Mouse (Mus musculus) macrophage (primary cell): ENCODE data around the gene Tbc1d2b. TPM values are rescaled to one million over a fixed set of nuclear protein-coding genes. Genes with fewer than 3 reads are reported as not detected.

ENCODE experiments used
- H3K27ac ChIP-seq: fragments of 350-480 bp; formaldehyde crosslinking; 2 replicates; pipeline ENCODE4 v1.9.0; 2021
- H3K36me3 ChIP-seq: fragments of 350-480 bp; formaldehyde crosslinking; 2 replicates; pipeline ENCODE4 v1.9.0; 2021; ENCODE audit errors: inconsistent target
- H3K4me3 ChIP-seq: fragments of 350-480 bp; formaldehyde crosslinking; 2 replicates; pipeline ENCODE4 v1.9.0; 2021; ENCODE audit errors: inconsistent target
- H3K79me2 ChIP-seq: fragments of 350-480 bp; formaldehyde crosslinking; 2 replicates; pipeline ENCODE4 v1.9.0; 2021; ENCODE audit errors: inconsistent target
- WGBS: methylation state at CpG from one replicate; pipeline ENCODE4 v1.1.7; 2026; ENCODE audit warnings: inconsistent platforms; ENCODE audit not compliant: missing documents; 5-methylcytosine and 5-hydroxymethylcytosine counted together
- polyA plus RNA-seq: library from polyadenylated mRNA; stranded (reverse); fragments of 250-400 nt; gene quantifications from 3 replicates; pipeline ENCODE4 v1.2.4, GENCODE M21; 2018; ENCODE audit warnings: inconsistent platforms
- total RNA-seq, 78 experiments: library from RNA; depleted of rRNA; stranded (reverse); fragments of 250-400 nt; gene quantifications; 1 replicate in 9 of 78; 2 replicates in 24 of 78; 3 replicates in 43 of 78; 4 replicates in 2 of 78; pipeline ENCODE4 v1.2.4; 2018; ENCODE audit warnings: inconsistent platforms in 56 of 78

Gene Tbc1d2b
- total RNA-seq (2018; cell fraction: chromatin; rRNA removed): 100 to 1,000 TPM; 104 to 459 (median 241) TPM
- total RNA-seq (2018; cell fraction: cytosol; rRNA removed): 100 to 1,000 TPM in 2 of 26 experiments, 10 to 100 TPM in 24; 58.3 to 112 (median 76.4) TPM
- total RNA-seq (2018; cell fraction: nucleus; rRNA removed): 100 to 1,000 TPM; 110 to 294 (median 189) TPM
- polyA plus RNA-seq: 31.2 to 52.4 TPM (median 52.4 TPM) in 3 replicates

DNA sequence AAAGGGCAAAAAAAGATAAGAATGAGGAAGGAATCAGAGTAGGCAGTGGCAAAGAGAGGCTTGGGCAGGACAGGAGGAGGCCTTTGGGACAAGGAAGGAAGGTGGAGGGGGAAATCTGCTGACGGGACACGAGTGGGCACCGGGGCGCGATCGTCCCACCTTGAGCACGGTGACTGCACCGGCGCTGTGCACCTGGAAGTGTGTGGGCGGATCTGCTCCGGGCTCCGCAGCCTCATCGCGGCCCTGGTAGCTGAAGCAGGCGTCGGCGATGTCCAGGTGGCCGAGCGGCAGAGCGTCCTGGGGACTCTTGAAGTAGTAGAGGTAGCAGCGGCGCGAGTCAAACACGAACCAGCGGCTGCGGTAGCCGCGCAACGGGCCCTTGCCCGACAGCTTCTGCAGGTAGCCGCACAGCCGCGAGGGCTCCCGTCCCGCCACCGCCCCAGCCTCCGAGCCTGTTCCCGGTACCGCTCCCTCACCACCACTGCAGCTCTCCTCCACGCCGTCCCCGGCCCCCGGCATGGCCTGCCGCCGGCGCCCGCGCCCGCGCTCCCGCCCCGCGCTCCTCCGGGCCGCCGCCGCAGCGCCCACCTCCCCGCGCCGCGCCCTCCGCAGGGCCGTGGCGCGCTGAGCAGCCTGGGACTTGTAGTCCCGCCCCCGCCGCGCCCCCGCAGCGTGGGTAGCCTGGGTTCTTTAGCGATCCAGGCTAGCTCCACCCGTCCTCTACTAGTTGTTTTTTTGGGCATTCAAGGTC, at the start of gene Tbc1d2b:
Gene Tbc1d2b, minus strand, starts transcription at position 612 of the 751 bp plus-strand sequence.
- peaks cover 50% of the 10 kb centered on the region for H3K79me2 ChIP-seq
- H3K36me3 ChIP-seq: 0 out of 2 replicates have a peak, but pooled peaks cover 5% of the 10 kb centered on the region
- under 1% methylated on average over 74 of the region's 74 CpGs for WGBS
- peak within 1 kb of the TSS; percentile 72 for H3K4me3 ChIP-seq
- H3K27ac ChIP-seq: peak within 1 kb of the TSS; percentile 84

DNA sequence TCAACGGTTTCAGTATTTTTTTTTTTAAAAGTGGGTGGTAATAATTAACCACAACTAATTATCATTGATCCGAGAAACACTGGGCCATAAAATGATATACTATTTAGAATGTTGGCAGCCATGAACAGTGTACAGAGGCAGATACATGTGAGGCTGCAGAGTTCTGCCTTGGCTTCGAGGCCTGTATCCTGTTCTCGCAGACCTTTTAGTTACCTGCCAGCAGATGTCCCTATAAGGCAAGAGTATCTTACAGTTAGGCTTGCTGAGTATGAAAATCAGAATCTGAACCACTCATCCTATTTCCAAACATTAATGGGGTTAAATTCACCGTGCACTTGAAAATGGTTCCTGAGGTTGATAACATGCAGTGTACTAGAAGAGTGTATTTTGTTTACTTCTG, 45.7 kb upstream of the Tbc1d2b start:
- Histone ChIP-seq H3K27ac (no peak overlapping the region), H3K79me2 (no peaks in the 10 kb centered on the region), H3K4me3 (no peak overlapping the region), H3K36me3 (no peaks in the 10 kb centered on the region)
- 84% methylated on average over 5 of the region's 5 CpGs for WGBS

DNA sequence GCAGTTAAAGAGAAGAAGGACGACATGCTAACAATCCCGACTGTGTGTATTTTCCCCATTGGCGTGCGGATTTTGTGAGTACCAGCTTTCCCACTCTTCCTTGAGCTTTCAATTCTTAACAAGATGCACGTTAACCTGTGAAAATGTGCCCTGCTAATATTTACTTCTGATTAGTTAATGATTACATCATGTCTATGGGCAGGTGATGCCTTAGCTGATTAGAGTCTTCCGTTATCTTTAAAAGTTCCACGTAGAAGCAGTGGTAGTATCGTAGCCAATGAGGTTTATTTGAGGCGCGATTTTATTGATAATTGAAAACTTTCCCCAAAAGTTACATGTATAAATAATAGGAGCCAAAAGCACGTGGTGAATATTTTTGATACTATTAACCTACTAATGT, 45.1 kb upstream of the Tbc1d2b start:
- no peaks in the 10 kb centered on the region for H3K36me3 ChIP-seq

GRCm38 (mm10) chr9:90304254-90304653, 33.6 kb upstream of the Tbc1d2b start:
- WGBS: 100% methylated on average over 1 of the region's 2 CpGs
- H3K4me3 ChIP-seq: no peak overlapping the region
- H3K36me3 ChIP-seq: no peaks in the 10 kb centered on the region
- no peak overlapping the region for H3K27ac ChIP-seq
- H3K79me2 ChIP-seq: no peaks in the 10 kb centered on the region

More for the DNA sequence above, 45.1 kb upstream of the Tbc1d2b start:
- WGBS: 94% methylated on average over 11 of the region's 11 CpGs
- Histone ChIP-seq H3K79me2 (no peaks in the 10 kb centered on the region), H3K27ac (no peak overlapping the region), H3K4me3 (no peak overlapping the region)

DNA sequence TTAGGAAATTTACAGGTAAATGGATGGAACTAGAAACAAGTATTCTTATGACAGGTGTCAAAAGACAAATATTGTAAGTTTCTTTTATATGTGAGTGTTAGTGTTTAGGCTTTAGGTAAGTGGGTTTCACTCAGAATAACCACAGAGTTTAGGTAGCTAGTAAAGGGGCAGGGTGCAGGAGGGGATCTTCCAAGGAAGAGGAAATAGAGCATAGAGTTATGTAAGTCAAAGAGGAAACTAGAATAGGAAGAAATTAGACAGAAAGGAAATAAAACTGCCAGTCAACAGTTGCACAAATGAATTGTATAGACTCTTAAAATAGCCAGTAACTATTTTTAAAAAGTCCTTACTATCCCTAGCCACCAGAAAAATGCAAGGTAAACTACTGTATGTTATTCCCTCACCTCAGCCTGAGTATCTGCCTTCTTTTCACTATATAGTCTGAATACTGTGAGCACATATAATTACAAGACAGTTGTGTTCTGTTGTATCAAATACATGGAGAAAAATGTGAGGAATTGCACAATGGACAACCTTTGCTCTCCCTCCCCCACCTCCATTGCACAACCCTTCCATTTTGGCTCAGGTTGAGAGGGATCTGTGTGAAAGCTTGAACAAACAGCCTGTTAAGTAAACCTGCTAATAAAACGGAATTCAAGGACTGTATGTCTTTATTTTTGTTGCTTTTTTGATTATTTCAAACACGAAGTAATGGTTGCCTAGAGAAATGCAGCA, 32.7 kb upstream of the Tbc1d2b start:
- Histone ChIP-seq H3K36me3 (no peaks in the 10 kb centered on the region), H3K4me3 (no peak overlapping the region), H3K27ac (no peak overlapping the region), H3K79me2 (no peaks in the 10 kb centered on the region)
- WGBS: 56% methylated on average over 2 of the region's 2 CpGs

GRCm38 (mm10) chr9:90302670-90303069, 32.1 kb upstream of the Tbc1d2b start:
- H3K27ac ChIP-seq: no peak overlapping the region
- H3K79me2 ChIP-seq: no peaks in the 10 kb centered on the region
- H3K36me3 ChIP-seq: no peaks in the 10 kb centered on the region
- WGBS: 91% methylated on average over 4 of the region's 4 CpGs
- H3K4me3 ChIP-seq: no peak overlapping the region

DNA sequence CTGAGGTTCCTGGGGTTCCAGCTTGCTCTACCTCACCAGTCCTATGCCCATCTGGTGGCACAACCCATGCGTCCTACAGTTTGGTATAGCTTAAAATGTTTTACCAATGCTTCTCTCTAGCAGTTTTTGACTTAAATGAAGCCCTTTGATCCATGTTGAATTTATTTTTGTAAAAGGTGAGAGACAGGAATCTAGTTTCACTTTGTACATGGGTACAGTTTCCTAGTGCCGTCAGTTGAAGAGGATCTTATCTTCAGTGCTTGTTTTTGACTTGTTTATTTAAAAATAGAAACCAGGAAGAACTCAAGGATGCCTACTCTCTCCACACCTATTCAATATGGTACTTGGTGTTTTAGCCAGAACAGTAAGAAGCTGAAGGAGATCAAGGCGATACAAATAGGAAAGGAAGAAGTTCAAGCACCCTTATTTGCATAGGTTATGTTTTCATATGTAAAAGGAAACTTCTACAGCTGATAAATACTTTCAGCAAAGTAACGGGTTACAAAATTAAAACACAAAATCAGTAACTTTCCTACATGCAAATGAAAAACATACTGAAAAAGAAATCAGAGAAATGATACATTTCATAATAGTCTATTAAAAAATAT, 30.6 kb upstream of the Tbc1d2b start:
- Histone ChIP-seq H3K4me3 (no peak overlapping the region), H3K79me2 (no peaks in the 10 kb centered on the region), H3K27ac (no peak overlapping the region), H3K36me3 (no peaks in the 10 kb centered on the region)
- 83% methylated on average over 4 of the region's 4 CpGs for WGBS

DNA sequence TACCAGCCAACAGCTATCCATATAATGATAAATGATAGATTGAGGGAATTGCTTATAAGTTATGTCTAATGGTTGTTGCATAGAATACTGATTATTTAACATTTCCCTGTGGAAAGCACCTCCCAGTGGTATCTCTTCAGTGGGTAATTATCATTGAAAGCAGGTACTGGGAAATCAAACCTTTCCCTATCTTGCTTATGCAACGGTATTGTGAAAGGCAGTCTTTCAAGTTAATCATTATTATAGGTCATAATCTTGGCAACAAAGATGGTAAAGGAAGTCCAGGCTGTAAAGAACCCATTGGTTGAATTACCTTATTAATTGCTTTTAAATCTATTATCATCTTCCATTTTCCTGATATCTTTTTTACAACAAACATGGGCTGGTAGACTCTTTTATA, 27.0 kb upstream of the Tbc1d2b start:
- Histone ChIP-seq H3K4me3 (no peak overlapping the region), H3K27ac (no peak overlapping the region), H3K36me3 (no peaks in the 10 kb centered on the region), H3K79me2 (no peaks in the 10 kb centered on the region)
- 100% methylated on average over 1 of the region's 1 CpGs for WGBS

GRCm38 (mm10) chr9:90293641-90294398, 23.2 kb upstream of the Tbc1d2b start:
- WGBS: 39% methylated on average over 3 of the region's 3 CpGs
- H3K36me3 ChIP-seq: no peaks in the 10 kb centered on the region
- no peak overlapping the region for H3K27ac ChIP-seq
- no peaks in the 10 kb centered on the region for H3K79me2 ChIP-seq
- H3K4me3 ChIP-seq: no peak overlapping the region

- WGBS: 100% methylated on average over 3 of the region's 3 CpGs
- Histone ChIP-seq H3K27ac (no peak overlapping the region), H3K79me2 (no peaks in the 10 kb centered on the region), H3K4me3 (no peak overlapping the region), H3K36me3 (no peaks in the 10 kb centered on the region)
These were observed 7.8 kb upstream of the Tbc1d2b start for GRCm38 (mm10) chr9:90278397-90278796.

GRCm38 (mm10) chr9:90277884-90278283, 7.3 kb upstream of the Tbc1d2b start:
- H3K4me3 ChIP-seq: no peak overlapping the region
- H3K79me2 ChIP-seq: no peaks in the 10 kb centered on the region
- H3K36me3 ChIP-seq: no peaks in the 10 kb centered on the region
- H3K27ac ChIP-seq: no peak overlapping the region
- WGBS: 95% methylated on average over 2 of the region's 2 CpGs

GRCm38 (mm10) chr9:90276779-90277178, 6.2 kb upstream of the Tbc1d2b start:
- H3K27ac ChIP-seq: no peak overlapping the region
- 100% methylated on average over 1 of the region's 1 CpGs for WGBS

DNA sequence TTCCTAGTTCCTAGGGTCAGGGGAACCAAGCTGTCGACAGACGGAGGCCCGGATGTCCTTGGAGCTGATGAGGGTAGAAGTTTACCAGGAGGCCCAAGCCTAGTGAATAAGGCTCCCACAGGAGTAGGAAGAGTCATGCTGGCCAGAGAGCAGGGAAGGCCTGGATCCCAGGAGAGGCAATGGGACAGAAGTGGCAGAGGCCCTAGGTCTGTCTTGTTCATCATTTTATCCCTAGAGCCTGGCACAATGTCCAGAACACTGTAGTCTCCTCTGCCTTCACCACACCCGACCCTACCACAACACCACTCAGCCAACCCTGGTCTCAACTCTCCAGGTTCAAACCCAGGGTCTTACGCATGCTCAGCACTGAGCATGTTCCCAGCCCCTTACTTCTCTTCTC, 5.3 kb upstream of the Tbc1d2b start:
- peak overlapping the region; percentile 91 for H3K27ac ChIP-seq
- no peak overlapping the region for H3K4me3 ChIP-seq
- WGBS: 90% methylated on average over 3 of the region's 5 CpGs
- H3K79me2 ChIP-seq: no peaks in the 10 kb centered on the region
- H3K36me3 ChIP-seq: no peaks in the 10 kb centered on the region

More at GRCm38 (mm10) chr9:90276779-90277178, 6.2 kb upstream of the Tbc1d2b start:
- H3K4me3 ChIP-seq: no peak overlapping the region
- no peaks in the 10 kb centered on the region for H3K79me2 ChIP-seq
- no peaks in the 10 kb centered on the region for H3K36me3 ChIP-seq

- 77% methylated on average over 2 of the region's 2 CpGs for WGBS
- Histone ChIP-seq H3K79me2 (no peaks in the 10 kb centered on the region), H3K27ac (peak overlapping the region; percentile 91), H3K4me3 (no peak overlapping the region), H3K36me3 (no peaks in the 10 kb centered on the region)
These were observed 4.9 kb upstream of the Tbc1d2b start for GRCm38 (mm10) chr9:90275500-90275899.
